Mouse (Mus musculus) liver, embryonic 12.5 days (tissue): Measurements from ENCODE around the gene Ankrd39. TPM values are rescaled to one million over a fixed set of nuclear protein-coding genes. Genes with fewer than 3 reads are reported as not detected.

Source experiments
- ATAC-seq: fragments of 200-750 bp; cut with Nextera tagmentation; 2 replicates; pipeline ENCODE4 v1.8.0; 2017; ENCODE audit warnings: moderate number of reproducible peaks, mild to moderate bottlenecking, moderate library complexity
- H3K27ac ChIP-seq: fragments of 300-500 bp; sonication (generic); 2 replicates; pipeline ENCODE4 v1.5.1; 2016; ENCODE audit warnings: mild to moderate bottlenecking
- H3K27me3 ChIP-seq: fragments of 300-500 bp; sonication (generic); replicated peaks from 2 replicates; pipeline ENCODE4 v1.6.1; 2016; ENCODE audit warnings: mild to moderate bottlenecking, moderate library complexity
- H3K36me3 ChIP-seq: fragments of 300-500 bp; sonication (generic); 2 replicates; pipeline ENCODE4 v1.6.1; 2016; ENCODE audit warnings: mild to moderate bottlenecking, moderate library complexity
- H3K4me1 ChIP-seq: fragments of 300-500 bp; sonication (generic); 2 replicates; pipeline ENCODE4 v1.6.1; 2016
- H3K4me2 ChIP-seq: fragments of 300-500 bp; sonication (generic); 2 replicates; pipeline ENCODE4 v1.6.1; 2016; ENCODE audit warnings: mild to moderate bottlenecking, moderate library complexity
- H3K4me3 ChIP-seq: fragments of 300-500 bp; sonication (generic); 2 replicates; pipeline ENCODE4 v1.5.1; 2016; ENCODE audit warnings: mild to moderate bottlenecking, moderate library complexity
- H3K9ac ChIP-seq: fragments of 300-500 bp; sonication (generic); 2 replicates; pipeline ENCODE4 v1.6.1; 2016; ENCODE audit warnings: mild to moderate bottlenecking, moderate library complexity
- H3K9me3 ChIP-seq: fragments of 300-500 bp; sonication (generic); replicated peaks from 2 replicates; pipeline ENCODE4 v1.6.1; 2016; ENCODE audit warnings: mild to moderate bottlenecking, moderate library complexity
- WGBS: fragments of 180-500 bp; shearing (Covaris S2); methylation state at CpG from one replicate; pipeline ENCODE4 v1.1.7; 2016; ENCODE audit not compliant: insufficient replicate concordance; 5-methylcytosine and 5-hydroxymethylcytosine counted together
- polyA plus RNA-seq: library from polyadenylated mRNA; unstranded; fragments of >200 nt; fragmentation: Nextera tagmentation; extraction: Ambion mirVana; gene quantifications from 2 replicates; pipeline ENCODE4 v1.2.1, GENCODE M21; 2016

Gene Ankrd39
- polyA plus RNA-seq: 9.0 and 10.5 TPM in 2 replicates

DNA sequence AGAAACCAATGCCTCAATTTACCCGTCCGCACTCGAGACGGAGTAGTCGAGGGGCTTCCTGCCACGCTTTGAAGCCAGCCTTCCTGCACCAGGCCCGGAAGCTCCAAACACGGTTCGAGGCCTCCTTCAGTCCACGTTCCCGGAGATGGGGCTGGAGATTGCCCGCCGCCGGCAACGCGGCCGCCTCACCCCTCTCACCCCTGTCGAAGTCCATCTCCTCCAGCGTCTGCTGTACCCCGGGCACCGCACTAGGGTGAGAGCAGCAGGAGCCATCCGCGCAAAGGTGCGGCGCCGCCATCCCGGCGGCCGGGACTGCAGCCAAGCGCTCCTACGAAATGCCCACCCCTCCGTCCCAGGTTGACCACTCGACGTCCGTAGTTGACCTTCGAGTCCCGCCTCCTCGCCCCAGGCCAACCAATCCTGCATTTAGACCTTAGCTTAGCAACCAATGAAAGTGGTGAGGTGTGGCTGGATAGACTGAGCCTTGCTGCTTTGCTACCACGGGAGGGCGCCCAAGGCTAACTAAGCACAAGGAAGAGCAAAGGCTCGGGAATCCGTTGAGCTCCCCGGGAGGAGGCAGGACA, at the start of gene Ankrd39:
Ankrd39 (minus strand) TSS at position 558 of the 584 bp plus-strand sequence.
- peak; percentile 99 for ATAC-seq
- peak within 1 kb of the TSS; percentile 49 for H3K27ac ChIP-seq

DNA sequence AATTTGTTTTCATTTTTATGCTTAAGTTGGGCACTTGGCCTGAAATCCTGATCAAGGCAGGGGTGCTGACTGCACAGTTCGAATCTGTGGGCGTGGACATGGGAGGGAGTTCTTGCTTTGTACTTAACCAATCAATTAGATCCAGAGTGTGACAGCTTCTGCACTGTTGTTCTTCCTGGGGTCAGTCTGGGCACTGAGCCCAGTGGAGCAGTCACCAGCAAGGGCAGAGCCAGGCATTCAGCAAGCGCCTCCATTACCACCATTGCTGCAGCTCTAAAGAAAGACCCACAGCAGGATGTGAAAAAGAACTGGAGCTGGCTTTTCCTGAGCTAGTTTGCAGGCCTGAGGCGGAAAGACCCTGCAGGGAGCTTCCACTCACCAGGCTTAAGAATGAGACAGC, 48.9 kb upstream of the Ankrd39 start:
- Histone ChIP-seq H3K9me3 (no peaks in the 10 kb centered on the region), H3K4me1 (peaks cover 21% of the 10 kb centered on the region), H3K9ac (no peak overlapping the region), H3K27me3 (peaks cover 8% of the 10 kb centered on the region; the same call in 1 of the 2 replicates), H3K27ac (no peak overlapping the region; the same call in 1 of the 2 replicates), H3K4me2 (no peak overlapping the region), H3K36me3 (no peaks in the 10 kb centered on the region), H3K4me3 (no peak overlapping the region)
- WGBS: 44% methylated on average over 4 of the region's 4 CpGs
- no peak for ATAC-seq

More for the DNA sequence above, at the start of gene Ankrd39:
- H3K36me3 ChIP-seq: peaks cover 43% of the 10 kb centered on the region
- H3K4me2 ChIP-seq: peak within 1 kb of the TSS; percentile 90
- H3K27me3 ChIP-seq: no peaks in the 10 kb centered on the region
- peak within 1 kb of the TSS; percentile 71 for H3K9ac ChIP-seq
- WGBS: 0% methylated on average over 43 of the region's 43 CpGs
- peak within 1 kb of the TSS; percentile 74 for H3K4me3 ChIP-seq
- peaks cover 25% of the 10 kb centered on the region for H3K4me1 ChIP-seq
- H3K9me3 ChIP-seq: no peaks in the 10 kb centered on the region

- Histone ChIP-seq H3K27me3 (peaks cover 7% of the 10 kb centered on the region; the same call in 1 of the 2 replicates), H3K9me3 (no peaks in the 10 kb centered on the region), H3K4me1 (peaks cover 23% of the 10 kb centered on the region), H3K4me3 (no peak overlapping the region), H3K9ac (no peak overlapping the region), H3K36me3 (no peaks in the 10 kb centered on the region), H3K4me2 (no peak overlapping the region), H3K27ac (no peak overlapping the region)
- WGBS: 58% methylated on average over 10 of the region's 10 CpGs
- ATAC-seq: no peak
These were observed 48.1 kb upstream of the Ankrd39 start for GRCm38 (mm10) chr1:36595167-36595931.

DNA sequence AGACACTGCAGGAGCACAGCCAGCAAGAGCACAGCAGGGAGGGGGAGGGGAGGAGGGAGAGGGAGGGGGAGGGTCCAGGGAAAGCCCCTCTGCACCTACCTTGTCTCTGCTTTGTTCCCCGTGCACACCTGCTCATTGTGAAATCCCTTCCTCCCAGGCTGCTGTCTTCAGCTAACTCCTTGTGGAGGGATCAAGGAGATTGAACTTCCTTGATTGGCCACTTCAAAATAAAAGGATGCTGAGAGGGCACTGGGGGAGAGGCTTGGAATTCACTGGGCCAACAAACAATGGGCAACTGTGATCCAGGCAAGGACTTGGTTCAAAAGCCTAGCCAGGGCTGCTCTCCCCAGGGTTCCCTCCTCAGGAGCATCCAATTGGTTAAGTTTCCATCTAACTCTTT, 45.9 kb upstream of the Ankrd39 start:
- H3K27ac ChIP-seq: no peak overlapping the region
- peaks cover 3% of the 10 kb centered on the region; the same call in 1 of the 2 replicates for H3K27me3 ChIP-seq
- H3K4me1 ChIP-seq: peaks cover 32% of the 10 kb centered on the region
- H3K4me3 ChIP-seq: no peak overlapping the region
- no peak overlapping the region for H3K9ac ChIP-seq
- H3K4me2 ChIP-seq: no peak overlapping the region
- ATAC-seq: no peak
- no peaks in the 10 kb centered on the region for H3K36me3 ChIP-seq
- 19% methylated on average over 1 of the region's 1 CpGs for WGBS
- H3K9me3 ChIP-seq: no peaks in the 10 kb centered on the region

GRCm38 (mm10) chr1:36591408-36591807, 44.2 kb upstream of the Ankrd39 start:
- no peak for ATAC-seq
- H3K4me3 ChIP-seq: no peak overlapping the region
- H3K27ac ChIP-seq: no peak overlapping the region
- H3K36me3 ChIP-seq: no peaks in the 10 kb centered on the region
- peaks cover 3% of the 10 kb centered on the region; the same call in 1 of the 2 replicates for H3K27me3 ChIP-seq
- peaks cover 32% of the 10 kb centered on the region for H3K4me1 ChIP-seq
- no peaks in the 10 kb centered on the region for H3K9me3 ChIP-seq
- no peak overlapping the region for H3K9ac ChIP-seq
- 36% methylated on average over 2 of the region's 2 CpGs for WGBS
- no peak overlapping the region for H3K4me2 ChIP-seq

GRCm38 (mm10) chr1:36590664-36591063, 43.4 kb upstream of the Ankrd39 start:
- peaks cover 28% of the 10 kb centered on the region for H3K4me1 ChIP-seq
- ATAC-seq: no peak
- no peak overlapping the region for H3K27ac ChIP-seq
- H3K27me3 ChIP-seq: peaks cover 3% of the 10 kb centered on the region; the same call in 1 of the 2 replicates
- H3K9ac ChIP-seq: no peak overlapping the region
- no peaks in the 10 kb centered on the region for H3K9me3 ChIP-seq
- H3K4me2 ChIP-seq: no peak overlapping the region
- no peak overlapping the region for H3K4me3 ChIP-seq
- WGBS: 63% methylated on average over 9 of the region's 9 CpGs
- no peaks in the 10 kb centered on the region for H3K36me3 ChIP-seq

DNA sequence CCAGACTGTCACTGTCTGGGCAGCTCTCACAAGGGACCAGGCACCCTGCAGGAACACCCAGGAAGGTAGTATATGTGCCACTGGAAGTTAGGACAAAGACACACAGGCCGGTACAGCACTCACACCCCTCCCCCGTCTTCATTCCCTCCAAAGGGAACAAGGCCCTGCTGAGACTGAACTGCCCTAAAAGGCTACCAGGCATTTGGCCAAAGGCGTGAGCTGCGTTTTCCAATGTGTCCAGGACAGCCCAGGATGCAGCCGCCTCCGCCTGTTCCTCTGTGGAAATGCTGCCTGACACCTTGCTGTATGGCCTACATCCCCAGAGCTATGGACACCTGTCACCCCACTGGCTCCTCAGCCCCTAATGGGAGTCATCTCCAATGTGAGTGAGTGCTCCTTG, 42.2 kb upstream of the Ankrd39 start:
- H3K4me1 ChIP-seq: peaks cover 32% of the 10 kb centered on the region
- ATAC-seq: no peak
- H3K27me3 ChIP-seq: peaks cover 3% of the 10 kb centered on the region; the same call in 1 of the 2 replicates
- no peaks in the 10 kb centered on the region for H3K9me3 ChIP-seq
- no peaks in the 10 kb centered on the region for H3K36me3 ChIP-seq
- H3K4me2 ChIP-seq: no peak overlapping the region
- H3K27ac ChIP-seq: no peak overlapping the region
- no peak overlapping the region for H3K9ac ChIP-seq
- H3K4me3 ChIP-seq: no peak overlapping the region
- WGBS: 65% methylated on average over 6 of the region's 6 CpGs

- Histone ChIP-seq H3K4me3 (no peak overlapping the region), H3K4me2 (no peak overlapping the region), H3K27me3 (peaks cover 3% of the 10 kb centered on the region; the same call in 1 of the 2 replicates), H3K27ac (no peak overlapping the region), H3K9ac (no peak overlapping the region), H3K36me3 (no peaks in the 10 kb centered on the region), H3K9me3 (no peaks in the 10 kb centered on the region), H3K4me1 (peaks cover 32% of the 10 kb centered on the region)
- ATAC-seq: peak; percentile 29; the same call in 1 of the 2 replicates
- WGBS: 64% methylated on average over 13 of the region's 13 CpGs
These were observed 41.5 kb upstream of the Ankrd39 start for GRCm38 (mm10) chr1:36588476-36589450.

DNA sequence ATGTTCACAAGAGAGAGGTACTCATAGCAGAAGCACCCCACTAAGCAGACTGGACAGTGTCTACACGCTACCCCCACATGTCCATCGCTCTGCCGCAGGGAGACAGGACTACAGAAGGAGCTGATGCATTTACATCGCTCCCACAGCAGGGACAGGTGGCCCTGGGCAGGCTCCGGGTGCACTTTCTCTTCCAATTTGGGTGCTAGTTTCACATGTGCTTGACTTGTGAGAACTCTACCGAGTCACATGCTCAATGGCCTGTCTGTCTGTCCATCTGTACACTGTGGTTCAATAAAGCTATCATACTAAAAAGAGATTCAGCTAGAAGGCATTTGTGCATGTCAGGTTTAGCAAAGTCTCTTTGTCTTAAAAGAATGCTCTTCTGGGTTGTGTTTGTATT, 40.6 kb upstream of the Ankrd39 start:
- no peak overlapping the region for H3K9ac ChIP-seq
- peaks cover 2% of the 10 kb centered on the region; the same call in 1 of the 2 replicates for H3K27me3 ChIP-seq
- 81% methylated on average over 6 of the region's 6 CpGs for WGBS
- H3K4me2 ChIP-seq: no peak overlapping the region
- ATAC-seq: no peak
- H3K4me1 ChIP-seq: peaks cover 30% of the 10 kb centered on the region
- no peaks in the 10 kb centered on the region for H3K9me3 ChIP-seq
- no peaks in the 10 kb centered on the region for H3K36me3 ChIP-seq
- no peak overlapping the region for H3K27ac ChIP-seq
- no peak overlapping the region for H3K4me3 ChIP-seq

DNA sequence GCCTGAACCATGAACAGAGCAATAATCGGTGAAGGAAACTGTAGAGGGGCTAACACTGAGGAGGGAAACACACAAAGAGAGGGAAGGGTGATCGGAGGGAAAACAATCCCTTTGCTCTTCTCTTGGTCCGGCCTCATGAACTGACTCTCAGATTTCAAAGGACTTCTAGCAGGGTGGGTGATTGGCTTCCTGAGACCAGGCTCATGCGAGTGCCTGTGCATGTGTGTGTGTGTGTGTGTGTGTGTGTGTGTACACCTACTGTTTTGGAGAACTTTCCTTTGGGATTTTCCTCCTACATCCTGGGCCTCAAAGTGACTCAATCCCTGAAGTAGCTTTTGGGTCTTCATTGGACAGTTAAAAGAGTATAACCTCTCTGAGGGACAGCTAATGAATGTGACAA, 39.0 kb upstream of the Ankrd39 start:
- no peak overlapping the region for H3K4me2 ChIP-seq
- ATAC-seq: no peak
- no peak overlapping the region for H3K27ac ChIP-seq
- 60% methylated on average over 4 of the region's 4 CpGs for WGBS
- no peaks in the 10 kb centered on the region for H3K9me3 ChIP-seq
- peaks cover 5% of the 10 kb centered on the region; the same call in 1 of the 2 replicates for H3K27me3 ChIP-seq
- no peak overlapping the region for H3K9ac ChIP-seq
- no peak overlapping the region for H3K4me3 ChIP-seq
- no peaks in the 10 kb centered on the region for H3K36me3 ChIP-seq
- H3K4me1 ChIP-seq: peaks cover 29% of the 10 kb centered on the region

- Histone ChIP-seq H3K9ac (no peak overlapping the region), H3K4me1 (peaks cover 33% of the 10 kb centered on the region), H3K27ac (no peak overlapping the region), H3K36me3 (no peaks in the 10 kb centered on the region), H3K9me3 (no peaks in the 10 kb centered on the region), H3K27me3 (peaks cover 5% of the 10 kb centered on the region; the same call in 1 of the 2 replicates), H3K4me2 (no peak overlapping the region), H3K4me3 (no peak overlapping the region)
- no peak for ATAC-seq
- WGBS: 68% methylated on average over 8 of the region's 8 CpGs
These were observed 36.3 kb upstream of the Ankrd39 start for GRCm38 (mm10) chr1:36583408-36584116.
